Mouse (Mus musculus): ENCODE data around the gene Ikzf3. TPM values are rescaled to one million over a fixed set of nuclear protein-coding genes. Genes with fewer than 3 reads are reported as not detected.

Gene Ikzf3
- total RNA-seq, 2 experiments from 2014 or later = not detected

- intact Hi-C loops (cut with DNase I) = no loop called here
- DNase-seq (ENCODE audit: low spot score in 2 of 2) = no peak
Observed at GRCm38 (mm10) chr11:98428436-98428835, 117.4 kb downstream of the Ikzf3 start.

DNA sequence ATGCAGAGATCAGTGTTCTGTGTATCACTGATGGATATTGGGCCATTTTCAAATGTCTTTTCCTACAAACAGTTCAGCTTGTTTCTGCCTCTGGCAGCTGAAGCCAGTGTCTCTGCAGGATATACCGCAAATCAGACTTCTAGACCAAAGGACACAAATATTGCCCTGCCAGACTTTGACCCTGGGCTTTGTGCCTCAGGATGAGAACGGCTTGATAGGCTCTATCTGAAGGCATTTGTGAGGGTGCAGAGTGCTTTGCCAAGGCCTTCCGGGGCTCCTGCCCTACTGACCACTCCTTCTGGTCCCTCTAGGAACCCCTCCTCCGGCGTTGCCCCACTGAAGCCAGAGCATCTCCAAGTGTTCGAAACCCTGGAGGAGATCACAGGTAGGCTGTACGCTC is 119.2 kb downstream of the Ikzf3 start:
- intact Hi-C loops (cut with DNase I) = no loop called here
- no peak for DNase-seq (ENCODE audit: low spot score in 2 of 2)

- no peak for DNase-seq (ENCODE audit: low spot score in 2 of 2)
- intact Hi-C loops (cut with DNase I) = no loop called here
Observed at GRCm38 (mm10) chr11:98418939-98419547, 126.8 kb downstream of the Ikzf3 start.

DNA sequence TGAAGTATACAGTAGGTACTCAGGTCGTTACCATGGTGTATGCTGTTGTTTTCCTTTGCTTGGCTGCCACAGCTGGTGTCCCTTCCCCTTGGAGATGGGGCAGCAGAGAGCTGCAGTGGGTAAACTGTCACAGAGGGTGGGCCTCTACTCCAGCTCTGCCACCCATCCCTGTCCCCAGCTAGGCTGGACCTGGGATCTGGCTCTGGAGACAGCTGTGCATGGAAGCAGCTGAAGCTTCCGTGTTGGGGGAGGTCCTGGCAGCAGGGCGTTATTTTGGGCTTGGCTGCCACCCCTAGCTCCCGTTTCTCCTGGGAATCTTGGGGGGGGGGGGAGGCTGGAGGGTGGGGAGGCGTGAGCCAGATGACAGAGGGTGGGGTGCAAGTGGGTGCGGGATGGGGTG is 127.6 kb downstream of the Ikzf3 start:
- intact Hi-C loops (cut with DNase I) = no loop called here
- DNase-seq (ENCODE audit: low spot score in 2 of 2) = no peak

DNA sequence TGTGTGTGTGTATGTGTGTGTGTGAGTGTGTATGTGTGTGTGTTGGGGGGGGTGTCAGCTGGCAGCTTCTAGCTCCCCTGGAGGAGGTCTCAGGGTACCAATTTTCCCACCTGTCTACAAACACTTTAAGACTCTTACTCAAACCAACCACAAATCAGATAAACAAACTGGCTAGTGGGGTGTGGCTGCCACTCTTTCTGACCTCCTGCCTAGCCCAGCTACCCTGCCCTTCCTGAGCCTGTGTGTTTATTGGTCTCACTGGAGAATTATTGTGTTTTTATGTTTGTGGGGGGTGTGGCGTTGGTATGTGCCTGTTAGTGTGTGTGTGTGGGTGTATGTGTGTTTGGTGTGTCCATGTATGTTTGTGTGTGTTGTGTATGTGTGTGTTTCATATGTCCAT is 128.8 kb downstream of the Ikzf3 start:
- no peak for DNase-seq (ENCODE audit: low spot score in 2 of 2)
- intact Hi-C loops (cut with DNase I) = no loop called here

Other genes starting within 250 kb of the Ikzf3 start
- 10 to 100 TPM; 65.2 to 77.3 TPM for gene Neurod2, start 216.4 kb downstream of the Ikzf3 start, total RNA-seq (2021)
- gene Ppp1r1b, start 197.6 kb downstream of the Ikzf3 start, total RNA-seq (2021) = 100 to 1,000 TPM; 225 to 274 TPM
- 10 to 100 TPM; 35.9 to 39.3 TPM for gene Stard3, start 187.7 kb downstream of the Ikzf3 start, total RNA-seq (2021)
- 10 to 100 TPM; 11.8 to 14.4 TPM for gene Tcap, start 162.2 kb downstream of the Ikzf3 start, total RNA-seq (2021)
- under 1 TPM; 0.34 to 0.47 TPM for gene Pnmt, start 159.6 kb downstream of the Ikzf3 start, total RNA-seq (2021)
- 10 to 100 TPM in 1 of 2 experiments, 1 to 10 TPM in 1; 9.9 to 10.9 TPM for gene Pgap3, start 145.5 kb downstream of the Ikzf3 start, total RNA-seq (2021)
- 1 to 10 TPM; 1.7 to 2.4 TPM for gene Erbb2, start 133.6 kb downstream of the Ikzf3 start, total RNA-seq (2021)
- gene Mien1, start 107.0 kb downstream of the Ikzf3 start, total RNA-seq (2021) = 100 to 1,000 TPM; 100 to 126 TPM
- gene Grb7, start 99.6 kb downstream of the Ikzf3 start, total RNA-seq (2021) = 1 to 10 TPM; 2.8 to 2.9 TPM
- under 1 TPM in 1 of 2 experiments, not detected in 1; 0.20 TPM for gene Zpbp2, start 5.1 kb upstream of the Ikzf3 start, total RNA-seq (2021)
- gene Ormdl3, start 41.3 kb upstream of the Ikzf3 start, total RNA-seq (2021) = 10 to 100 TPM; 46.5 to 47.8 TPM
- not detected for gene Lrrc3c, start 52.3 kb upstream of the Ikzf3 start, total RNA-seq (2021)
- 10 to 100 TPM in 1 of 2 experiments, 1 to 10 TPM in 1; 9.4 to 10.6 TPM for gene Gm12355, start 79.6 kb upstream of the Ikzf3 start, total RNA-seq (2021)
- not detected for gene Gsdma3, start 80.3 kb upstream of the Ikzf3 start, total RNA-seq (2021)
- not detected for gene Gsdma2, start 100.7 kb upstream of the Ikzf3 start, total RNA-seq (2021)
- not detected for gene Gsdma, start 118.3 kb upstream of the Ikzf3 start, total RNA-seq (2021)
- gene Psmd3, start 136.5 kb upstream of the Ikzf3 start, total RNA-seq (2021) = 100 to 1,000 TPM; 131 to 145 TPM
- gene Csf3, start 155.2 kb upstream of the Ikzf3 start, total RNA-seq (2021) = not detected
- gene Med24, start 183.4 kb upstream of the Ikzf3 start, total RNA-seq (2021) = 100 to 1,000 TPM; 123 to 133 TPM
- 100 to 1,000 TPM; 718 to 779 TPM for gene Thra, start 194.6 kb upstream of the Ikzf3 start, total RNA-seq (2021)
- 100 to 1,000 TPM; 117 to 141 TPM for gene Nr1d1, start 229.3 kb upstream of the Ikzf3 start, total RNA-seq (2021)
- gene Msl1, start 249.5 kb upstream of the Ikzf3 start, total RNA-seq (2021) = 100 to 1,000 TPM; 169 to 193 TPM

Measured in left cerebral cortex, postnatal 36 days (tissue).